Mouse (Mus musculus) liver, embryonic 13.5 days (tissue): ENCODE data around the gene Cobl. TPM values are rescaled to one million over a fixed set of nuclear protein-coding genes. Genes with fewer than 3 reads are reported as not detected.
A peak's percentile ranks its signal among the peaks of the same experiment; 100 is the strongest.

ENCODE experiments used
- ATAC-seq: fragments of 200-750 bp; cut with Nextera tagmentation; 2 replicates; pipeline ENCODE4 v1.8.0; 2017; ENCODE audit warnings: low read depth, mild to moderate bottlenecking, moderate number of reproducible peaks, moderate library complexity
- DNase-seq: peaks from one replicate; pipeline ENCODE4 v3.0.0; 2022
- H3K27ac ChIP-seq: fragments of 300-500 bp; sonication (generic); 2 replicates; pipeline ENCODE4 v1.5.1; 2015; ENCODE audit warnings: moderate library complexity, mild to moderate bottlenecking, inconsistent platforms
- H3K27me3 ChIP-seq: fragments of 300-500 bp; sonication (generic); 2 replicates; pipeline ENCODE4 v1.6.1; 2015; ENCODE audit warnings: mild to moderate bottlenecking, inconsistent platforms
- H3K36me3 ChIP-seq: fragments of 300-500 bp; sonication (generic); 2 replicates; pipeline ENCODE4 v1.6.1; 2015; ENCODE audit warnings: mild to moderate bottlenecking, inconsistent platforms
- H3K4me1 ChIP-seq: fragments of 300-500 bp; sonication (generic); replicated peaks from 2 replicates; pipeline ENCODE4 v1.6.1; 2015; ENCODE audit warnings: inconsistent platforms
- H3K4me2 ChIP-seq: fragments of 300-500 bp; sonication (generic); 2 replicates; pipeline ENCODE4 v1.6.1; 2015; ENCODE audit warnings: inconsistent platforms, mild to moderate bottlenecking, moderate library complexity
- H3K4me3 ChIP-seq: fragments of 300-500 bp; sonication (generic); replicated peaks from 2 replicates; pipeline ENCODE4 v1.5.1; 2015; ENCODE audit warnings: mild to moderate bottlenecking, inconsistent platforms
- H3K9ac ChIP-seq: fragments of 300-500 bp; sonication (generic); 2 replicates; pipeline ENCODE4 v1.6.1; 2015; ENCODE audit warnings: mild to moderate bottlenecking, inconsistent platforms
- H3K9me3 ChIP-seq: fragments of 300-500 bp; sonication (generic); replicated peaks from 2 replicates; pipeline ENCODE4 v1.6.1; 2016; ENCODE audit warnings: inconsistent platforms
- WGBS: fragments of 180-500 bp; shearing (Covaris S2); methylation state at CpG from one replicate; pipeline ENCODE4 v1.1.7; 2015; ENCODE audit not compliant: insufficient replicate concordance; 5-methylcytosine and 5-hydroxymethylcytosine counted together
- polyA plus RNA-seq: library from polyadenylated mRNA; unstranded; fragments of >200 nt; fragmentation: Nextera tagmentation; extraction: Ambion mirVana; gene quantifications from 2 replicates; pipeline ENCODE4 v1.2.1, GENCODE M21; 2015

The Cobl gene
- polyA plus RNA-seq, 1 experiment from 2014 or later: 1.3 TPM

DNA sequence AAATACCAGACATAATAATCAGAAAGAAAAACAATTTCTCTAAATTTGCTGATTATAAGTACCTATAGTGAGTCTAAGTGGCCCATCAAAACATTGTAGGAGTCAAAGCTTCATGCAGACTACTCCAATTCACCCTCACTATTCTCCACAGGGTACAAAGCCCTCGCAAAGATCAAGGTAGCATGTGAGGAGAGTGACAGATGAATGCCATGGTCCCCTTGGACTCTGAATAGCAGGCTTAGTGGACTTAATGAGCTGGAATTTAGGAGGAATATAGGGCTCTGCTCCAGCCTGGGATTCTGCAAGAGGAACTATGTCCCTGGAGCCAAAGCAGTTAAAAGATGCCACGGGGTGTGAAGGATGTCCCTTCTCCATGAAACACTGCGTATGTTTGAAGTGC lies 88.1 kb downstream of the Cobl start:
- Histone ChIP-seq H3K27me3 (no peaks in the 10 kb centered on the region), H3K4me2 (no peak overlapping the region), H3K27ac (no peak overlapping the region), H3K4me1 (no peaks in the 10 kb centered on the region), H3K9me3 (no peaks in the 10 kb centered on the region), H3K36me3 (no peaks in the 10 kb centered on the region), H3K4me3 (no peak overlapping the region), H3K9ac (no peak overlapping the region)
- DNase-seq: no peak
- 59% methylated on average over 3 of the region's 3 CpGs for WGBS
- ATAC-seq: no peak

DNA sequence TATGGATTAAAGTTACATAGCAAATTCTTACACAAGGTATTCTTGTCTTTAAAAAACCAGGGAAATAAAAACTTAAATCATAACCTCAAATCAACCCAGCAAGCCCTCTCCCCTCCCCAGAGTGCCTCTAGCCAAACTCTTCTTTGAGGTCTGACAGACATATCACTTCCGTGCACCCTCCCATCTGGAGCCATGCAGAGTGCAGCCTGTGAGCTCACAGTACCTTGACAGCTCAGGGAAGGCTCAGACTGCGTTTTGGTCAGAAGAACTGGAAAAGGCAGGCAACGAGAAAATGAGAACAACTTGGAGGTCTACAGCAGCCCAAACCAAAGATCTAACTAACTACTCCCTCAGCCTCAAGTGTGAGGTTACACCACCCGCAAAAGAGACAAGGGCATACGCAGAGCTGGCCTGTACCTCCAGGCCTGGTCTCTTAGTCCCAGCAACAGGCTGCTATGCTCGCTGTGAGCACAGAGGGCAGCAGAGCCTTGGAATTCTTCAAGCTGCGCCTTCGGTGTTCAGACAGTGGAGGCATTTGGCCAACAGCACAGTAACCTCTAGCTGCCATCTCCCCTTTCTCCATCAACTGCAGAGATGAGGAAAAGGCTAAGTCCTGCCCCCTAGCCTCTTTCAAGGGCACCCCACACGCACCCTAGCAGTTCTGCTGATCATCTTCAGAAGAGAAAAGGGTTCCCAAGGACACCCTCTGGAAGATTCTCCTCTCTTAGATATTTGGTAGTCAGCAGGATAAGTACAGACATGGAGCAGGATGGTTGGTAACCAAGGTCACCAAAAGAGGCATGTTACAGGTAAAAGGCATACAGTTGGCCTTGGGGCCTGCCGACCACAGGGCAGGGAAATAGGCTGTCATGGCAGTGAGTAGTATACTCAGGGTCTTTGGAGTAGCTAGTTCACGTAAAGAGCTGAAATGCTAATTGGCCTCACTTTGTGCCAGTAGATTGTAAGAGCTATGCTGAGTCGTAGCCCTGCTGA lies 91.4 kb downstream of the Cobl start:
- no peaks in the 10 kb centered on the region for H3K36me3 ChIP-seq
- H3K4me1 ChIP-seq: no peaks in the 10 kb centered on the region
- 30% methylated on average over 12 of the region's 12 CpGs for WGBS
- H3K9ac ChIP-seq: no peak overlapping the region
- no peaks in the 10 kb centered on the region for H3K27me3 ChIP-seq
- DNase-seq: no peak
- no peak overlapping the region for H3K4me3 ChIP-seq
- H3K9me3 ChIP-seq: no peaks in the 10 kb centered on the region
- H3K4me2 ChIP-seq: no peak overlapping the region
- no peak overlapping the region for H3K27ac ChIP-seq
- 0 out of 2 replicates have a peak, but pooled peaks have one; percentile 45 for ATAC-seq

DNA sequence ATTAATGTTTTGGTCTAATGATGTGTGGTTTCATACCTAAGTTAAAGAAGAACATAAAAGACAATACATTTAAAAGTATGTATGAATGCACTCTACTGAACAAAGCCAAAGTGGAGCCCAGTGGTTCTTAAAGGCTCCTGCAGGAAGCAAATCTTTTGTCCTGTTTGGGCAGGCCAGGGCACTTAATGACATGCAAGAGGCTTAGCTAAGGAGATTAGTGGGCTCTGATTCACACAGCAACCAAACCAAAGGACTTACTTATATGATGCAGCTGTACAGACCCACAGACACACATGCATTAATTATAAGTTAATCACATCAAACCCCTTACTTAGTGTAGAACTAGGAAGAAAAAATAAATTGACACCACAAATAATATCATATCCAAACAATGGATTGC lies 93.8 kb downstream of the Cobl start:
- DNase-seq: no peak
- H3K4me1 ChIP-seq: no peaks in the 10 kb centered on the region
- H3K36me3 ChIP-seq: no peaks in the 10 kb centered on the region
- H3K4me2 ChIP-seq: no peak overlapping the region
- no peak overlapping the region for H3K27ac ChIP-seq
- no peaks in the 10 kb centered on the region for H3K27me3 ChIP-seq
- H3K9ac ChIP-seq: no peak overlapping the region
- no peak for ATAC-seq
- H3K9me3 ChIP-seq: no peaks in the 10 kb centered on the region
- H3K4me3 ChIP-seq: no peak overlapping the region

DNA sequence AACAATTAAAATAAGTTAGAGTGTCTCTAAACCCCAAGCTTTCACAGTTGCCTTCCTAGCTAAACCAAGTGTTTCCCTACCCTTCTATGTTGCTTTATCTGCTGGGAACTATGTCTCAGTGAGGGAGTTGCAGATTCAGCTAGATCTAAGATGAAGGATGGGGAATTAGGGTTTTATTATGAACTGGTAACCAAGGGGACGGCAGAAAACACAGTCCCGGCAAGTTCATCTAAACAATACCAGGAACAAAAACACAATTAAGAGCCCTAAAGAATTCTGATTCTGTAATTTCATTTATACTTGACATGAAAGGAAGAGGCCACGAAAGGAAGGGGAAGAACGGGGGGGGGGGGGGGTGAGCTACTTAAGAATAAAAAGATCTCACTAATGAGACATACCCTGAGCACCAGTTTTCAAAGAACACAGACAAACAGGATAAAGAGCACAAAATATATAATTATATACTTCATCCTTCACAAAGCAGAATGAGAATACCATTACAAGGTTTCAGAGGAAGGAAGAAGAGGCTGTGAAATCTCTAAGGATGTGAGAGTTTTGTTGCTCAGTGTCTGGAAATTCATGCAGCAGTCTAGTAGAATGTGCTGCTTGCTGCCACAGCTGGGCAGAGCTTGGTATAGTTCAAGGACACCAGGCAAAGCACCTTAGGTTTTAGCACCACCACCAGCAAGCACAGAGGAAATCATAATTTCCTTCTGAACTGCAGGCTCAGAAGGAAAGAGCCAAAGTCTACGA lies 97.2 kb downstream of the Cobl start:
- ATAC-seq: no peak
- DNase-seq: no peak
- H3K27ac ChIP-seq: no peak overlapping the region

DNA sequence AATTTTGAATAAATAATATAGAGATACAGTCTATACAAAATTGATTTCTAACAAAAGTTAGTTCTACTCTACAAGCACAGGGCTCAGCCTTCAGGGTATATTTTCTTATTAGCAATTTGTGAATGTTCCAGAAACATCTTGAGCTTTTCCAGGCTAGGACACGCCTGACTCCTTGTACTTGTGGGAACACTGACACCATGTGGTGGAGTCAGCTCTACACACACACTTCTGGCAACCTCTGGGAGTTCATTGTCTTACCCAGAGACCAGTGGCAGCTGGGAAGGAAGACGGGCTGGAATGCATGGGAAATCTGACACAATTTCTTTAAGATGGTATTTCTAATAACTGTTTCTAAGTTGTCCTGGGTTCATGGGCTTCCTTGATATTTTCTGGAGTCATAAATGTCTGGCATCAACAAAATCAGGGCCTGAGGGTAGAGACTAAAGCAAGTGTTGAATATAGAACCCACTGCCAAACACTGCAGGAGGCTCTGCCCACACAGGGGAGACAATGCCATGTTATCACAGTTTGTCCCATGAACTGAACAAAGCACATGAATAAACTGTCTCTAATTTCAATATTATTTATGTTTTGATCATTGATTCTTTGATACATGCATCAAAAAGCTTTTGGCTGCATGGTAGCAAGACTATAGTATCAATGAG lies 105.3 kb downstream of the Cobl start:
- WGBS: 20% methylated on average over 2 of the region's 2 CpGs
- no peak overlapping the region for H3K9ac ChIP-seq
- H3K9me3 ChIP-seq: no peaks in the 10 kb centered on the region
- no peak overlapping the region for H3K27ac ChIP-seq
- no peaks in the 10 kb centered on the region for H3K27me3 ChIP-seq
- H3K4me2 ChIP-seq: no peak overlapping the region
- H3K36me3 ChIP-seq: no peaks in the 10 kb centered on the region
- no peaks in the 10 kb centered on the region for H3K4me1 ChIP-seq
- DNase-seq (no peak), ATAC-seq (no peak)
- no peak overlapping the region for H3K4me3 ChIP-seq

More for the DNA sequence above, 97.2 kb downstream of the Cobl start:
- H3K4me3 ChIP-seq: no peak overlapping the region
- 60% methylated on average over 5 of the region's 5 CpGs for WGBS
- no peaks in the 10 kb centered on the region for H3K36me3 ChIP-seq
- no peaks in the 10 kb centered on the region for H3K27me3 ChIP-seq
- no peaks in the 10 kb centered on the region for H3K4me1 ChIP-seq
- no peak overlapping the region for H3K9ac ChIP-seq
- H3K4me2 ChIP-seq: no peak overlapping the region
- no peaks in the 10 kb centered on the region for H3K9me3 ChIP-seq

DNA sequence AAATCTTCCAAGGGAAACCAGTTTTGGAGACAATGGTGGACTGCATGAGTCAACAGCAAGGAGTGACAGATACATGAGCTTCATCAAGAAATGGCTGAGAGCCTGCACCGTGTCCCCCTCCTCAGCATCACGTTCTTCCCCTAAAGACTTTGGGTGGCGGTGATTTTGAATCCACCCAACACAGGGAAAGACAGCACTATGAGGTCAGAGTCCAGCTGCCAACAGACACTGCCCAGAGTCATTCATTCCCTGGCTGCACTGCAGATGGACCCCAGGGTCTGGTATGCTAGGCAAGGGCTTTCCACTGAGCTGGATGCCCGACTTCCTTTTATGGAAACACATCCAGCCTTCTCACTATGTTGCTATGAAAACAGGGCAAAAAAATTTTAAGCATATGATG lies 106.2 kb downstream of the Cobl start:
- ATAC-seq: no peak
- Histone ChIP-seq H3K4me2 (no peak overlapping the region), H3K9ac (no peak overlapping the region), H3K4me3 (no peak overlapping the region), H3K9me3 (no peaks in the 10 kb centered on the region), H3K27ac (no peak overlapping the region; the same call in 1 of the 2 replicates), H3K36me3 (no peaks in the 10 kb centered on the region), H3K27me3 (no peaks in the 10 kb centered on the region), H3K4me1 (no peaks in the 10 kb centered on the region)
- DNase-seq: no peak
- WGBS: 45% methylated on average over 4 of the region's 4 CpGs

DNA sequence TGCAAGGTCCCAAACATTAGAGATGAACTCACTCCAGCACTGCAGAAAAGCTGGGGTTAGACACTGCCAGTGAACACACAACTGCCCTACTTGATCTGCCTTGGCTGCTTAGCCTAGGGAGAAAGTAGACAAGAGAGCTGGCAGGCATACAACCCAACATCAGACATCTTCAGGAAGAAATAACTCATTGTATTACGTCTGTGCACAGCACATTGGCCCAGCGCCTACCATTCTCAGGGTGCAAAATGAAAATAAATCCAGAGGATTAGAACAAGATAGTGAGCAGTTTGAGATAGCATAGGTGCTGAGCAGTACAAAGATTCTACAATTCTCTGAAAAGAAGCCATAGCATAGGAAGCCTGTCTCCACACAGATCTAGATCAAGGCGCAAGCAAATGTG lies 109.1 kb downstream of the Cobl start:
- DNase-seq: no peak

DNA sequence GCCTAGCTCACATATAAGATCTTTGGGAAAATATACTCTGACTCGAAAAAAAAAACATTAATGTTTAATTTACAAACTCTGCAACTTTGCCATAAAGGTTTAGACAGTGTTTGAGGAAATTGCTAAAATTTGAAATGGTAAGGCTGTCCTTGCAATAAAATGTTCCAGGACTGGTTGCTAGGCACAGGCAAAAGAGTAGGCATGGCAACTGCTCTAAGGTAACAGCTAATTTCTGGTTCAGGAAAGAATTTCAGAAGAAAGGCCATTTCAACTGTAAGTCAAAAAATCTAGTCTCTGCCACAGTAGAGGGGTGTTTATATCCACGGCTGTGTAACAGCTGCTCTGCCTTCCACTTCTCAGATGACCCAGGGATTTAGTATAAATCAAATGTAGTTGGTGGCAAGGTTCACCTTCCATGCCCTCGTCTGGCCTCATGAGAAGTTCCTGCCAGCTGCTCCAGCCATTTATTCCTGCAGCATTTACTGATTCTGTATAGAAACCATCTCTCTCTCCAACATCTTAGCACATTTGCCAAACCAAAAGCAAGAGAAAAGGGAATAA lies 113.7 kb downstream of the Cobl start:
- H3K27ac ChIP-seq: no peak overlapping the region
- H3K4me3 ChIP-seq: no peak overlapping the region
- ATAC-seq: no peak
- H3K9ac ChIP-seq: no peak overlapping the region
- WGBS: 44% methylated on average over 3 of the region's 3 CpGs
- no peaks in the 10 kb centered on the region for H3K9me3 ChIP-seq
- H3K4me2 ChIP-seq: no peak overlapping the region
- no peak for DNase-seq
- no peaks in the 10 kb centered on the region for H3K36me3 ChIP-seq
- no peaks in the 10 kb centered on the region for H3K27me3 ChIP-seq
- H3K4me1 ChIP-seq: no peaks in the 10 kb centered on the region

More for the DNA sequence above, 109.1 kb downstream of the Cobl start:
- ATAC-seq: no peak
- Histone ChIP-seq H3K4me1 (no peaks in the 10 kb centered on the region), H3K36me3 (no peaks in the 10 kb centered on the region), H3K9me3 (no peaks in the 10 kb centered on the region), H3K4me2 (no peak overlapping the region), H3K27me3 (no peaks in the 10 kb centered on the region), H3K4me3 (no peak overlapping the region), H3K9ac (no peak overlapping the region), H3K27ac (no peak overlapping the region)
- WGBS: 68% methylated on average over 3 of the region's 3 CpGs

DNA sequence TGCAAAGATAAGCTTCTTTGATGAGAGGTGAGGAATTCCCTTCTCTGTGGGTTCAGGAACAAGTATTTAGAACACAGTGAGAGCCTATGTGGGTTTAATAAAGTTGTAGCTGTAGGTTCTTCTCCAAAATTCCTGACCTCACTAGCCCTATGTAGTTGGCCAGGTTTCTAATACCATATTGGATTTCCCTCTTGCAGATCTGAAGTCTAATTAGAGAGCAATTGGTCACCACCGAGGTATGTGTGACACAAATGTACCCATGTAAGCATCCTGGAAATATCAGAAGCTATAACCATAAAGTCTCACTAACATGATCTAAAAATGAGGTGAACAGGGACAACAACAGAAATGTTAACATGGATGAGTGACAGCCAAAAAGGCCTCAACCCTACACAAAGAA lies 114.7 kb downstream of the Cobl start:
- Histone ChIP-seq H3K4me2 (no peak overlapping the region), H3K9ac (no peak overlapping the region), H3K36me3 (no peaks in the 10 kb centered on the region), H3K4me3 (no peak overlapping the region), H3K9me3 (no peaks in the 10 kb centered on the region), H3K4me1 (no peaks in the 10 kb centered on the region), H3K27ac (no peak overlapping the region), H3K27me3 (no peaks in the 10 kb centered on the region)
- no peak for ATAC-seq
- 48% methylated on average over 1 of the region's 1 CpGs for WGBS
- no peak for DNase-seq

DNA sequence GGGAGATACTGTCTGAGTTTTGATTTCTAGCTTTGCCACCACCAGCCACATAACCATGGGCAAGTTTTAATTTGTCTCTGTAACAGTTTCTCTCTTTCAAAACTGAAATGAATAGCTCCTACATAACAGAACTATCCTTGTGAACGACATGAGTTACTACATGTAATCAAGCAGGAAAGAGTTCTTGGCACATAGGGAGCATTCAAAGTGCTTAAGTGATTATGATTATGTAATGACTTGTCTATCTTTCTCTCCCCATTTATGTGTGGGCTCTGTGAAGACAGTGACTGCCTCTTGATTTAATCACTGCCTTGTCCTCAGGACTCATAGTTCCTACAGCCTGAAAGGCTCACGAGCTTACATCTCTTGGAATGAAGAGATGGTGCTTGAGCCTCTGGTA lies 118.3 kb downstream of the Cobl start:
- no peaks in the 10 kb centered on the region for H3K4me1 ChIP-seq
- ATAC-seq (no peak), DNase-seq (no peak)
- H3K4me3 ChIP-seq: no peak overlapping the region
- no peak overlapping the region for H3K4me2 ChIP-seq
- H3K9ac ChIP-seq: no peak overlapping the region
- H3K9me3 ChIP-seq: no peaks in the 10 kb centered on the region
- H3K27ac ChIP-seq: no peak overlapping the region
- H3K36me3 ChIP-seq: no peaks in the 10 kb centered on the region
- WGBS: 59% methylated on average over 2 of the region's 2 CpGs
- H3K27me3 ChIP-seq: no peaks in the 10 kb centered on the region

DNA sequence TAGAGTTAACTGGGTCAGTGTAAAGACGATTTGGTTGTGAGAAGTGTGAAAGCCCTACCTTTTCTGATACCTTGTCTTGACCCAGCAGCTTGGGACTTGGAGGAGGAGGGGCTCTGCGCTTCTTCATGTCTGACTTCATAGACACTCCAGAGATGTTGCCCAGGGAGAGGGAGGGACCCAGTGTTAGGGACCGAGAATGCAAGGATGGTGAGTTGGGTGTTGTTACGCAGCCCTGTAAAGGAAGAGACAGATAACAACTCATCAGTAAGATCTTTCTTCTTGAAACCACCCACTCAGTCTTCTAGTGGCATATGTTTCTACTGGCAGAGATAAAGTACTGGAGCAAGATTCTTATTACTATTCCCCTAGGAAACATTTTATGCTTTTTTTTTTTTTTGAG lies 121.1 kb downstream of the Cobl start:
- Histone ChIP-seq H3K9ac (no peak overlapping the region), H3K27ac (no peak overlapping the region), H3K4me1 (no peaks in the 10 kb centered on the region), H3K4me2 (no peak overlapping the region), H3K27me3 (no peaks in the 10 kb centered on the region), H3K36me3 (no peaks in the 10 kb centered on the region), H3K4me3 (no peak overlapping the region), H3K9me3 (no peaks in the 10 kb centered on the region)
- WGBS: 68% methylated on average over 4 of the region's 4 CpGs
- DNase-seq: no peak
- no peak for ATAC-seq
